Comparison of ENCODE assay signal across 24 mouse cellular contexts in genomic region chr11:18395631-18396030, GRCm38 (mm10).
DNase-seq lines count a peak whose midpoint lies in the region; ATAC-seq and TF ChIP-seq lines count a peak whose summit lies in the region.
"Had no signal": no experiment of that assay in that cellular context is flagged by ENCODE, and none has a peak within 500 bp of the region (broad histone marks: within the 10 kb centered on the region; RNA-seq: fewer than 3 reads in every experiment).

No protein-coding gene starts in this region.

- no peaks in the 10 kb centered on the region for H3K4me1 ChIP-seq in embryonic facial prominence, embryonic 14.5 days (ENCODE audit: control insufficient read depth, insufficient read depth, low read length)
- H3K4me1 ChIP-seq in embryonic facial prominence, embryonic 10.5 days, result no peaks in the 10 kb centered on the region
- peaks cover 7% of the 10 kb centered on the region; the same call in 1 of the 2 replicates for H3K4me1 ChIP-seq in hindbrain, embryonic 14.5 days (replicated peaks; ENCODE audit: control insufficient read depth, insufficient read depth, low read length)
- no peaks in the 10 kb centered on the region for H3K4me1 ChIP-seq in hindbrain, postnatal 0 days (ENCODE audit: insufficient read depth, low read length)
- H3K4me1 ChIP-seq in embryonic fibroblast, embryonic 13.5 days (ENCODE audit: control insufficient read depth, insufficient read depth, low read length), result peaks cover 4% of the 10 kb centered on the region
- H3K4me1 ChIP-seq: embryonic facial prominence, embryonic 13.5 days; heart, embryonic 15.5 days; kidney, embryonic 15.5 days; liver, embryonic 13.5 days; neural tube, embryonic 12.5 days; stomach, embryonic 15.5 days had no signal

- H3K36me3 ChIP-seq in embryonic facial prominence, embryonic 14.5 days (ENCODE audit: control insufficient read depth, insufficient read depth, low read length), result no peaks in the 10 kb centered on the region
- H3K36me3 ChIP-seq in embryonic facial prominence, embryonic 10.5 days (replicated peaks), result no peaks in the 10 kb centered on the region
- no peaks in the 10 kb centered on the region for H3K36me3 ChIP-seq in hindbrain, embryonic 14.5 days (replicated peaks; ENCODE audit: control insufficient read depth, insufficient read depth)
- no peaks in the 10 kb centered on the region for H3K36me3 ChIP-seq in hindbrain, postnatal 0 days (ENCODE audit: insufficient read depth, low read length)
- H3K36me3 ChIP-seq: embryonic facial prominence, embryonic 13.5 days; G1E; heart, embryonic 15.5 days; kidney, embryonic 15.5 days; liver, embryonic 13.5 days; neural tube, embryonic 12.5 days; stomach, embryonic 15.5 days had no signal

- H3K4me2 ChIP-seq in embryonic facial prominence, embryonic 14.5 days (ENCODE audit: low read depth, low read length), result no peak overlapping the region
- H3K4me2 ChIP-seq in hindbrain, embryonic 14.5 days (replicated peaks), result no peak overlapping the region
- H3K4me2 ChIP-seq in hindbrain, postnatal 0 days (ENCODE audit: low read depth, low read length), result no peak overlapping the region
- H3K4me2 ChIP-seq: embryonic facial prominence, embryonic 13.5 days; heart, embryonic 15.5 days; kidney, embryonic 15.5 days; liver, embryonic 13.5 days; neural tube, embryonic 12.5 days; stomach, embryonic 15.5 days had no signal

- no peak overlapping the region for H3K4me3 ChIP-seq in embryonic facial prominence, embryonic 14.5 days (ENCODE audit: low read depth, low read length)
- no peak overlapping the region for H3K4me3 ChIP-seq in embryonic facial prominence, embryonic 10.5 days
- no peak overlapping the region for H3K4me3 ChIP-seq in hindbrain, embryonic 14.5 days (replicated peaks; ENCODE audit: low read length)
- H3K4me3 ChIP-seq in hindbrain, postnatal 0 days (ENCODE audit: low read length), result no peak overlapping the region
- H3K4me3 ChIP-seq in embryonic fibroblast, embryonic 13.5 days (ENCODE audit: insufficient read depth, low read length), result no peak overlapping the region
- H3K4me3 ChIP-seq: embryonic facial prominence, embryonic 13.5 days; heart, embryonic 15.5 days; kidney, embryonic 15.5 days; liver, embryonic 13.5 days; neural tube, embryonic 12.5 days; stomach, embryonic 15.5 days had no signal

- no peak overlapping the region for H3K9ac ChIP-seq in embryonic facial prominence, embryonic 14.5 days (ENCODE audit: low read depth, low read length)
- no peak overlapping the region for H3K9ac ChIP-seq in hindbrain, embryonic 14.5 days
- H3K9ac ChIP-seq in hindbrain, postnatal 0 days (replicated peaks; ENCODE audit: low read length), result no peak overlapping the region
- H3K9ac ChIP-seq: embryonic facial prominence, embryonic 13.5 days; heart, embryonic 15.5 days; kidney, embryonic 15.5 days; liver, embryonic 13.5 days; neural tube, embryonic 12.5 days; stomach, embryonic 15.5 days had no signal

- ATAC-seq in embryonic facial prominence, embryonic 14.5 days (ENCODE audit: low read depth), result no peak
- ATAC-seq in hindbrain, embryonic 14.5 days (ENCODE audit: low FRiP score), result no peak
- ATAC-seq in hindbrain, postnatal 0 days, result no peak

- no peak overlapping the region for H3K27ac ChIP-seq in embryonic facial prominence, embryonic 14.5 days (replicated peaks; ENCODE audit: low read depth, low read length)
- H3K27ac ChIP-seq in embryonic facial prominence, embryonic 10.5 days (replicated peaks), result no peak overlapping the region
- peak overlapping the region; percentile 71; the same call in 1 of the 2 replicates for H3K27ac ChIP-seq in hindbrain, embryonic 14.5 days
- H3K27ac ChIP-seq in hindbrain, postnatal 0 days, result no peak overlapping the region
- H3K27ac ChIP-seq in embryonic fibroblast, embryonic 13.5 days (ENCODE audit: insufficient read depth, low read length), result peak overlapping the region; percentile 80
- H3K27ac ChIP-seq: embryonic facial prominence, embryonic 13.5 days; heart, embryonic 15.5 days; liver, embryonic 13.5 days; neural tube, embryonic 12.5 days; stomach, embryonic 15.5 days had no signal

- no peak for TF ChIP-seq CTCF in hindbrain, postnatal 0 days (IDR thresholded peaks at IDR 0.05; ENCODE audit: low read depth)
- TF ChIP-seq CTCF in embryonic fibroblast, embryonic 13.5 days (IDR thresholded peaks at IDR 0.05; ENCODE audit: borderline replicate concordance, insufficient read depth, low read length), result no peak

- TF ChIP-seq POLR2A in embryonic fibroblast, embryonic 13.5 days (IDR thresholded peaks at IDR 0.05; ENCODE audit: low read depth, low read length), result no peak

- H3K9me3 ChIP-seq in embryonic facial prominence, embryonic 14.5 days (ENCODE audit: control insufficient read depth, low read length), result no peaks in the 10 kb centered on the region
- H3K9me3 ChIP-seq in embryonic facial prominence, embryonic 10.5 days, result no peaks in the 10 kb centered on the region
- no peaks in the 10 kb centered on the region for H3K9me3 ChIP-seq in hindbrain, embryonic 14.5 days (ENCODE audit: control insufficient read depth, low read length)
- no peaks in the 10 kb centered on the region for H3K9me3 ChIP-seq in hindbrain, postnatal 0 days (ENCODE audit: low read length)
- H3K9me3 ChIP-seq: embryonic facial prominence, embryonic 13.5 days; G1E; heart, embryonic 15.5 days; kidney, embryonic 15.5 days; liver, embryonic 13.5 days; neural tube, embryonic 12.5 days; stomach, embryonic 15.5 days had no signal

- H3K27me3 ChIP-seq in embryonic facial prominence, embryonic 14.5 days (replicated peaks; ENCODE audit: control insufficient read depth, insufficient read depth, low read length), result no peaks in the 10 kb centered on the region
- H3K27me3 ChIP-seq in embryonic facial prominence, embryonic 10.5 days (replicated peaks; ENCODE audit: low read depth, poor library complexity, severe bottlenecking), result no peaks in the 10 kb centered on the region
- no peaks in the 10 kb centered on the region for H3K27me3 ChIP-seq in hindbrain, embryonic 14.5 days (ENCODE audit: control insufficient read depth, insufficient read depth, low read length)
- no peaks in the 10 kb centered on the region for H3K27me3 ChIP-seq in hindbrain, postnatal 0 days (ENCODE audit: insufficient read depth, low read length)
- H3K27me3 ChIP-seq: embryonic facial prominence, embryonic 13.5 days; heart, embryonic 15.5 days; kidney, embryonic 15.5 days; liver, embryonic 13.5 days; neural tube, embryonic 12.5 days; stomach, embryonic 15.5 days had no signal

- DNase-seq in embryonic facial prominence, embryonic 14.5 days (ENCODE audit: low spot score), result peak; percentile 22
- DNase-seq in embryonic facial prominence, embryonic 10.5 days (ENCODE audit: low spot score), result no peak
- no peak for DNase-seq in hindbrain, embryonic 14.5 days (ENCODE audit: low spot score)
- DNase-seq in hindbrain, postnatal 0 days (ENCODE audit: low spot score), result no peak
- DNase-seq in 3T3-L1 (ENCODE audit: low read depth, low spot score), result peak; percentile 70
- no peak for DNase-seq in urinary bladder, postnatal 36 days (ENCODE audit: low spot score in 2 of 2)
- DNase-seq in spleen, postnatal 10 days (ENCODE audit: low spot score in 2 of 2), result no peak
- DNase-seq: adrenal gland, adult 8-10 months; cerebellum, adult 2 months; cerebellum, postnatal 25 days; heart, postnatal 36 days; kidney, adult 11 months; layer of hippocampus, adult 9-11 months; liver, embryonic 13.5 days; midbrain, embryonic 14.5 days; thymus, adult 18-20 months; thymus, postnatal 36 days had no signal

- WGBS in embryonic facial prominence, embryonic 14.5 days, result 71% methylated on average over 4 of the region's 4 CpGs
- 88% methylated on average over 4 of the region's 4 CpGs for WGBS in embryonic facial prominence, embryonic 10.5 days
- WGBS in hindbrain, embryonic 14.5 days, result 90% methylated on average over 4 of the region's 4 CpGs
- 81% methylated on average over 4 of the region's 4 CpGs for WGBS in hindbrain, postnatal 0 days

Comparison
In these comparisons a context has a peak if more than half of its experiments do, and no peak if none do; other contexts are left out.
1. DNase-seq: peak in embryonic facial prominence, embryonic 14.5 days (single experiment) and 3T3-L1 (single experiment); none in embryonic facial prominence, embryonic 10.5 days (single experiment), hindbrain, embryonic 14.5 days (single experiment), hindbrain, postnatal 0 days (single experiment), urinary bladder, postnatal 36 days (0 of 2) and spleen, postnatal 10 days (0 of 2).
2. H3K27ac ChIP-seq: peak in hindbrain, embryonic 14.5 days (single experiment) and embryonic fibroblast, embryonic 13.5 days (single experiment); none in embryonic facial prominence, embryonic 14.5 days (single experiment), embryonic facial prominence, embryonic 10.5 days (single experiment) and hindbrain, postnatal 0 days (single experiment).